Mouse (Mus musculus) retina, embryonic 14.5 days (tissue): Measurements from ENCODE around the gene Hrk.

ENCODE experiments used
- DNase-seq: peaks from one replicate; pipeline ENCODE4 v3.0.0-alpha.2; 2015; ENCODE audit warnings: low spot score

The Hrk gene

GRCm38 (mm10) chr5:118164581-118164980, at the start of gene Hrk:
TSS of gene Hrk (plus strand) at chr5:118164648.
- DNase-seq = no peak

- no peak for DNase-seq
Observed at GRCm38 (mm10) chr5:118118351-118118750, 46.1 kb upstream of the Hrk start.

DNA sequence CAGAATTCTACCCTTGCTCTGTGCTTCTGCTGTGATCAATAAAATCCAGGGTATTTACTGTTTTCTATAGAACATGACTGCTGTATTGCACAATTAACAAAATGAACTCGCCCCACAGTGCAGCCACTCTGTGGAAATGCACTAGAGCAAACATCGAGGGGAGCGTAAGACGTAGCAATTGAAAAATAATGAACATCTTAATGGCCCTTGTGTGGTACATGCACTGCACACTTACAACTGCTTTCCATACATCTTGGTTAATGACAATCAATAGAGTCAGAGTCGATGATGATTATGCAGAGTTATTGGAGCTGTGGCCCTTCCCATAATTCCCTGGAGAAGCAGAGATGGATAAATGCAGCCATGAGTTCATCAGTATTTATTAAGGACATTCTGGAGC, 45.5 kb upstream of the Hrk start:
- DNase-seq = no peak

GRCm38 (mm10) chr5:118120670-118121069, 43.8 kb upstream of the Hrk start:
- no peak for DNase-seq

DNA sequence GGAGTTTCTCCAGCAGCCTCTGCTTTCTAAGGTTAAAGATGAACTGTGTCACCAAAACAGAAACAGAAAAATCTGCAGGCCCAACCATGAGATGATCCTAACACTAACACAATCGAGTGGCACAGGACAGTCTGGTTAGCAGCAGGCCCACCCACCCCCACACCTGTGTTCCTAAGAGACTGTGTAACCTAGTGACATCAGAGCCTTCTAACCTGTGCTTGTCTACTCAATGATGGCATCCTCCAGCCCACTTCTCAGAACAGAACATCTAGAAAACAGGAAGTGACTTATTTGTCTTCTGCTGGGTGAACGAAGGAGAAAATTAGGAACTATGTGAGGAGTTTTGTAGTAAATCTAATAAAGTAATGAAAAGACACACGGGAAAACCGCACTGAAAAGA, 42.5 kb upstream of the Hrk start:
- no peak for DNase-seq

GRCm38 (mm10) chr5:118123096-118123495, 41.4 kb upstream of the Hrk start:
- peak; percentile 51 for DNase-seq

DNA sequence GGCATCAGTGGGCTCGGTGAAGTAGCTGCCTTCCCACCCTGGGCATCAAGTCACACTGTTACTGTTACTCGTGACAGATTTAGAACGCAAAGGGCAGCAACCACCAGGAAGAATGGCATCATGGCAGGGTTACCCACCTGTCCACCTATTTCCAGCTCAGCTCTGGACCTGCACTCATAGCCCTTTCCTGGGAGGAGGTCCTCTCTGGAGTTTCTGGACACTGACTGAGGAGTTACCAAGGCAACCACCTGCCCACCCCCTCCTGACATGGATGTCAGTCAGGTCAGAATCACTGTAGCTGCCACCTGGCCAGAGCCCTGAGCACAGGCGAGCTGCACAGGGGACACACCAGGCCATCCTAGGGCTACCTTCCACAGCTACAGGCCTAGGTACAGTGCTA, 37.8 kb upstream of the Hrk start:
- DNase-seq = no peak

DNA sequence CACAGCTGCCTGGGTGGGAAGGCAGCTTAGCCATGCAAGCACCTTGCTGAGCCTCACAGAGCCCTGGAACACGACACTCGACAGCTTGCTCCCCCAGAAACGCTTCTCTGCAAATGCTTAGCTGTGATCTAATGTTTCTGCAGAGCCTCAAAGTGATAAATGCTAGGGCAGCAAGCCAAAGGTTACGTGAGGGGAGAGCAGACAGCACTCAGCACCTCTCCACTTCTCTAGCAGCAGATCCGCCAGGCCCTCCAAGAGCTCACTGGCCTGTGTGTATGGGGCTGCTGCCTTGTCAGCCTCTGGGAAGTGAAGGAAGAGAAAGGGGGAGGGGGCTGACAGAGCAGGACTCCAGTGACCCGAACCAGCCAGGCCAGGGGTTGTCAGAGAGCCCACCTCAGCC, 36.2 kb upstream of the Hrk start:
- no peak for DNase-seq

DNA sequence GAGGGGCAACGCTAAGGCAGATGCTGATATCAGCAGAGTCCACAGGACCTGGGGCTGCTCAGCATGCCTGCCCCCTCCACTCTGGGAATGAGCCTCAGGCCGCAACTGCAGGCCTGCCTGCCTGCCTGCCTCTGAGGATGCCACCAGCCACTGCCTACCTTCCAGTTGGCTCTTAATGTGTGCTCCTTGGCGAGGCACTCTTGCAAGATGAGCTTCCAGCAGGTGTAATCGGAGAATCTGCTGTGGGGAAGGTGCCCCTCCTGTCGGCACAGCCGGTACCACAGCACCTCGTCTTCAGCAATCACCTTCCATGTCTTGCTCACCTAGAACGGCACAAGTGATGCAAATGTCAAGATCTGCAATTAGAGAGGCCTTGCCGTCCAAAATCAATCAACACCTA, 35.8 kb upstream of the Hrk start:
- DNase-seq = no peak

- no peak for DNase-seq
Observed at GRCm38 (mm10) chr5:118136391-118136790, 28.1 kb upstream of the Hrk start.

- DNase-seq = no peak
Observed at GRCm38 (mm10) chr5:118139630-118140029, 24.8 kb upstream of the Hrk start.

DNA sequence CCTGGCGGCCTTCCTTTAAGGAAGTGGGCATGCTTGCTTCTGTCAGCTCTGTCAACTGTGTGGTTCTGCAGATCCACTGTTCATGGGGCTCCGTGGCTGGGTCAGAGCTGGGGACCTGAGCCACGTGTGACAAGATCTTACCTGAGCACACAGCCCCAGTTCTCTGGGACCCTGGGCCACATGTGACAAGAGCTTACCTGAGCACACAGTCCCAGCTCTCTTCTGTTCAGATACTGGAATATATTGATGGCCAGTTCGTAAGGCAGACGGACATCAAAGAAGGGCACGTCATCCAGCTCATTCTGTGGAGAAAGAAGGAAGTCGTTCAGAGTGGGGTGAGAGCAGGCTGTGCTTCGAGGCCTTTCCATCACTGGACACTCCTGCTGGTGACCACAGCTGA, 22.0 kb upstream of the Hrk start:
- no peak for DNase-seq

- DNase-seq = no peak
Observed at GRCm38 (mm10) chr5:118143211-118144026, 21.0 kb upstream of the Hrk start.

DNA sequence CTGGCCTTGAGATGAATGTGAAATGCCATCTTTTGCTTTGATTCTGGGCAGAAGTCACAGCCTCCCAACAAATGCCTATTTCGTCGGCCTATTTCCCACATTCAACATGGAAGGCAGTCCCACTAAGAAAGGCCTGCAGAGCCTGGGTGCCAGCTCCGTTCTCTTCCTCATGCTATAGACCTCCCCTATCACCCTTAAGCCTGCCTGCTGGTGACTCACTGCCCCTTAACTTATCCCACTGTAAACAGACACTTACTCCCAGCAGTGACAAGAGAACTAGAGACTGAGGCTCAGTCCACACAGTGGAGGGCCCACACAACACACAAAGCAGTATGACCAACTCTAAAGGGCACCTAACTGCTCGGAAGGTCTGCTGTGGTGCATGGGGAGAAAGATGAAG, 20.1 kb upstream of the Hrk start:
- no peak for DNase-seq

DNA sequence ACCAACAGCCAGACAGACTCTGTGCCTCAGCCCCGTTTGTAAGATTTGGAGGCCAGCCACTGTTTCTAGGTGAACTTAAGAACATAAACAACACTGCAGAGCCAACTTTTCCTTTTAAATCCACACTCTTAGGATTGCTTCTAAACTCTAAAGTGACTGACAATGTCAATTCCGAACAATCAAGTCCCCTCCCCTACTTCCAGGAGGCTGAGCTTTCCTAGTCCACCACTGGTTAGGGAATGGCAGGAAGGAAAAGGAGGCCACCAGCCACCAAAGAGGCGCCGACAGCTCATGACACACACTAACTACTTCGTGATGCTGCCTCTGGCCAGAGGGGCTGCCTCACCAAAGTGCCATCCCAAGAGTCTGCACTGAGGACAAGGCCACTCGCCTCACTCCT, 19.7 kb upstream of the Hrk start:
- DNase-seq = no peak

DNA sequence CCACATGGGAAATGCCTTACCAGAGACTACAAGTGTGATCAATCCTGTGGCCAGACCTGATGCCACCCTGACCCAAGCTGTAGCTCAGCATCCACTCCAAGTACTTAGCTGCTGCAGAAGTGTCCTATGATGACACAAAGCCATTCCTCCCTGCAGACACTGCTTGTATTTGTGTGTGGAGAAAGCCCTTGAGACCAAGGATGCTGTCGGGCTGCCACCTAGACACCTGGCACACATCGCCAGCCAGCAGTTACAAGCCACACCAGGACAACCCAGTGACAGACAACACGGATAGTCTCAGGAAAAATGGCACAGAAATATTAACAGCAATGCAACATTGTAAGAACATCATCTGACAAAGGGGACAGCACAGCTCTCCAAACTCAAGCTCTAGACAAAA, 19.0 kb upstream of the Hrk start:
- no peak for DNase-seq

GRCm38 (mm10) chr5:118145999-118146679, 18.3 kb upstream of the Hrk start:
- DNase-seq = no peak

DNA sequence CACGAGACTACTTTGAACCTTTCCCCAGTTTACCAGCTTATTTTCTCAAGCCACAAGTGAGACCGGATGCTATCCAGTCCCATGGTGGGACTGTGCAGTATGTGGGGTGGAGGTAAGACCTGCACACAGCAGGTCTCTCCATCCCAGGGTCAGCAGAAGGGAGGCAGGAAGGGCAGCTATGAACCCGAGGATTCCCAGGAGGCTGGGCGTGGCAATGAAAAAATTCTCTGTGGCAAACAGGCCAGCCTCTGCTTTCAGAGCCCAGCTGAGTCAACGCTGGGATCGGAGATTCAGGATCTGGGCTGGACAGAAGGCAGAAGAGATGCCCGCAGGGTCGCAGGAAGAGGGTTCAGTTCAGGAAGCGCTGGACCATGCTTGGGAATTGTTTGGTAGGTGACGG, 17.2 kb upstream of the Hrk start:
- DNase-seq = no peak

DNA sequence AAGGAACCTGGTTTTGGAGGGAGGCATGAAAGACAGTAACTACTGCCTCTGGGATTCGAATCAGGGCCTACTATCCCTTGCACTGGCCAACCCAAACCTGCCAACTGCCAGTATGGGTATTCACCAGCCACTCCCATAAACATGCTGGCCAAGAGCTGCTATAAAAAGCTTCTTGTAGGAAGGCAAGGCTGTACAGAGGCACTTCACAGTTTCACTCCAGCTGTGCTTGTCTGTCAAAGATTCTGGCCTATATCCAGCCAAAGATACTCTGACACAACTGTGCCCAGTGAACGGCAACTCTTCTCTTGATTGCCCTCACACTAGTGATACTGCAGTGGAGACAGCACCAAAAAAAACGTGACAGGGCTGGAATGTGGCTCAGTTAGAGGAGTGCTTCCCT, 14.7 kb upstream of the Hrk start:
- no peak for DNase-seq

DNA sequence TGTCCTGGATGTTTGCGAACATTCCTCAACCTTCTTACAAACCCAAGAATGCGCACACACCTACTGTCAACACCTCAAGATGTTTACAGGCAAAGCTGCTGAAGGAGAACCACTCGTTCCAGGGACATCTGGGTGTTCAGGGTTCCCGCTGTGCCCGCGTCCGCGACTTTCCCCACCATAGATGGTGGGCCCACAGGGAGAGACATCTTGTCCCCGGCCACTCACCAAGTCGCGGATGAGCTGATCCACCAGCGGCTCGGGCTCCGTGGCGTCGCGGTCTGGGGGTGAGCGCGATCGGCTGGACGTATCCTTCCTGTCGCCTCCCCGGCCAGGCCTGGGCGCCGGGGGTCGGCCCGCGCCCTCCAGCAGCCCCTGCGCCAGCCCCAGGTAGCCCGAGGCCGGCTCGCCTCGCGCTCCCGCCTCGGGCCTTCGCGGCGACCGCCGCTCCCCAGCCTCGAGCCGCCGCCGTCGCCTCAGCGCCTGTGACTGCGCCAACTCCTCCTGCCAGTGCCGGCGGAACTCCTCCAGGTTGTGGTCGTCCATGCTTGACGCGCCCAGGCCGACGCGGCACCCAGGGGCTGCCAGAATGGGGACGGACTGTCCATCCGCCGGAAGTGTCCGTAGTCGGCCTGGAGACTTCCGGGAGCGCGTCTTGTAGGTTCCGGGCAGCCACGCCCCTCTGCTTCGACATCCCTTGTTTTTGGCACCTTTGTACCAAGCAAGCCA, 9.4 kb upstream of the Hrk start, which contains the start of gene Fbxw8:
Gene Fbxw8 (minus strand): TSS at position 626 of the 726 bp plus-strand sequence.
- peak; percentile 94 for DNase-seq

DNA sequence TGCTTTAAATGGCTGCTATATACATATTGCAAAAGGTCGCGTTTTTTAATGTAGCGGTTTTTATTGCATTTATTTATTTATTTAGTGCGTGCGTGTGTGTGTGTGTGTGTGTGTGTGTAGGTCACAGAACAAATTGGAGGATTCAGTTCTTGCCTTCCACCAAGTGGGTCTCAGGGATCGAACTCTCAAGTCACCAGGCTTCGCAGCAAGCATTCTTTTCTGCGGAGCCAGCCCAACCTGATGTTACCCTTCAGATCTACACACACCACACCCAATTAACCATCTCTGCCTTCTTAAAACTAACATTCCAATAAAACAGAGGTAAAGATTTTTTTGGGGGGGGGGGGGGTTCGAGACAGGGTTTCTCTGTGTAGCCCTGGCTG, 8.9 kb upstream of the Hrk start:
- no peak for DNase-seq

GRCm38 (mm10) chr5:118156976-118157375, 7.5 kb upstream of the Hrk start:
- DNase-seq = no peak

DNA sequence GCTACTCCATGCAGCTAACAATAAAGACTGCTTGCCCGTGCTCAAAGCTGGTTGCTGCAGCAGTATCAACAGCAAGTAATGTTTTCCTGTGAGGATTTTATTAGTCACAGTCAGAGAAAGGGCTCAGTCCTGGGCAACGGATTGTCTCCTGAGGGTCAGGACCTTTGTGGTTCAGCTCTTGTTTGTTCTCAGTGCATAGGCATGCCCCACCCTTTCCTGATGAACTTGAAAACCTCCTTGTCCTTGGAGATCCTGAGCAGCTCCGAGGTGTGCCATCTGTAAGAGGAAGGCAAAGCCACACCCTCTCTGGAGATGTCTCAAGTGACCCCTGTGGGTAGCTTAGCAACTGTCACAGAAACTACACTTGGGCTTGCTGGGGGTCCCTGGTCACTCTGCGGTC, 3.8 kb upstream of the Hrk start:
- DNase-seq = no peak
